16 mouse cellular contexts compared by ENCODE assay signal in the genomic region with DNA sequence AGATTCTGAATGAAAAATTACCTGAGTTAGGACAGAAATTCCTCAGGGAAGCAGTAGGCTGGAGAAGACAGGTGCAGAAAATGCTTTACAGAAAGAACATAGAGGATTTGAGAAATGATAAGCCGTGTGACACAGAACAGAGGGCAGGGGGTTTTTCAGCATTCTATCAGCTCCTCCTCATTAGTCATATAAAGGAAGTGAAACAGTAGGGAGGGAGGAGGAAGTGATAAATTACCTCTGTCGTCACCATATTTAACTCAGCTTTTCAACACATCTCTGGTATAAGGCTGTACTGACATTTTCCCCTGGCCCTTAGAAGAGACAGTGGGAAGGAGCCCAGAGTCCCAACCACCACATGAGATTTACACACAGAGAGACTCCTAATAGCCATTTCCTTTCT.
"Had no signal": no experiment of that assay in that cellular context is flagged by ENCODE, and none has a peak within 500 bp of the region (broad histone marks: within the 10 kb centered on the region; RNA-seq: fewer than 3 reads in every experiment).

No protein-coding gene starts in this region.

- H3K4me2 ChIP-seq: liver, embryonic 11.5 days; liver, embryonic 15.5 days; neural tube, embryonic 12.5 days; stomach, embryonic 15.5 days had no signal

- DNase-seq: kidney, adult 11 months; kidney, postnatal 14 days; lung, adult 2 months; lung, postnatal 10 days; lung, postnatal 4 days; midbrain, embryonic 14.5 days; retina, postnatal 1 day; right cerebral cortex, postnatal 14 days; thymus, adult 2 months; thymus, postnatal 25 days had no signal

- H3K9ac ChIP-seq: liver, embryonic 15.5 days; neural tube, embryonic 12.5 days; stomach, embryonic 15.5 days had no signal

- H3K4me3 ChIP-seq: limb, embryonic 10.5 days; liver, embryonic 15.5 days; midbrain, embryonic 10.5 days; neural tube, embryonic 12.5 days; stomach, embryonic 15.5 days had no signal

- H3K36me3 ChIP-seq: limb, embryonic 10.5 days; liver, embryonic 15.5 days; midbrain, embryonic 10.5 days; neural tube, embryonic 12.5 days; stomach, embryonic 15.5 days had no signal

- H3K27ac ChIP-seq: limb, embryonic 10.5 days; liver, embryonic 15.5 days; midbrain, embryonic 10.5 days; neural tube, embryonic 12.5 days; stomach, embryonic 15.5 days had no signal

- H3K27me3 ChIP-seq: liver, embryonic 15.5 days; neural tube, embryonic 12.5 days; stomach, embryonic 15.5 days had no signal

- H3K4me1 ChIP-seq: liver, embryonic 15.5 days; midbrain, embryonic 10.5 days; neural tube, embryonic 12.5 days; stomach, embryonic 15.5 days had no signal

- H3K9me3 ChIP-seq: limb, embryonic 10.5 days; liver, embryonic 15.5 days; midbrain, embryonic 10.5 days; neural tube, embryonic 12.5 days; stomach, embryonic 15.5 days had no signal
